Mouse (Mus musculus) small intestine, adult 2 months (tissue): ENCODE data around the gene Msx3.

Experiments
- CTCF ChIP-seq: fragments of 200-500 bp; IDR thresholded peaks from 2 replicates; pipeline ENCODE4 v1.5.1; 2012; ENCODE audit warnings: low read depth, mild to moderate bottlenecking, control low read depth, inconsistent platforms, low read length, moderate library complexity, mixed read lengths; ENCODE audit not compliant: insufficient replicate concordance, insufficient read length; ENCODE audit errors: extremely low read depth
- POLR2A ChIP-seq: fragments of 200-500 bp; IDR thresholded peaks from 2 replicates; pipeline ENCODE4 v1.6.1; 2012; ENCODE audit warnings: low read depth, mild to moderate bottlenecking, control low read depth, inconsistent platforms, low read length, moderate library complexity

- TF ChIP-seq POLR2A (no peak), CTCF (no peak)
These were observed 8.8 kb upstream of the Msx3 start for GRCm38 (mm10) chr7:140057413-140058407.
